Mouse (Mus musculus): Measurements from ENCODE around the gene Gcgr. TPM values are rescaled to one million over a fixed set of nuclear protein-coding genes. Genes with fewer than 3 reads are reported as not detected.

Gene Gcgr
- polyA plus RNA-seq, 1 experiment from 2014 or later: 3.5 TPM

- DNase-seq (ENCODE audit: low spot score): no peak
- TF ChIP-seq EP300 (optimal IDR thresholded peaks at IDR 0.05): no peak
- no peak for TF ChIP-seq CTCF (IDR thresholded peaks at IDR 0.05; ENCODE audit: low read depth)
- H3K27me3 ChIP-seq (ENCODE audit: control insufficient read depth, insufficient read depth, low read length): no peaks in the 10 kb centered on the region; the same call in 1 of the 2 replicates
- no peak overlapping the region for H3K4me2 ChIP-seq (replicated peaks; ENCODE audit: low read depth)
- no peaks in the 10 kb centered on the region for H3K9me3 ChIP-seq (ENCODE audit: control insufficient read depth, low read length)
- no peak overlapping the region for H3K4me3 ChIP-seq (ENCODE audit: low read depth, low read length)
- H3K9ac ChIP-seq (ENCODE audit: low read length): no peak overlapping the region
- H3K36me3 ChIP-seq (ENCODE audit: control insufficient read depth, insufficient read depth, low read length): no peaks in the 10 kb centered on the region
- no peak overlapping the region for H3K27ac ChIP-seq (replicated peaks)
- peaks cover 22% of the 10 kb centered on the region for H3K4me1 ChIP-seq (replicated peaks; ENCODE audit: control insufficient read depth, insufficient read depth)
- ATAC-seq (ENCODE audit: low FRiP score, low TSS enrichment): no peak
- WGBS: 78% methylated on average over 3 of the region's 3 CpGs
These were observed 4.6 kb downstream of the Gcgr start for GRCm38 (mm10) chr11:120535145-120535544.

GRCm38 (mm10) chr11:120535804-120536203 lies 5.3 kb downstream of the Gcgr start:
- Histone ChIP-seq H3K27me3 (ENCODE audit: control insufficient read depth, insufficient read depth, low read length) (no peaks in the 10 kb centered on the region; the same call in 1 of the 2 replicates), H3K27ac (replicated peaks) (no peak overlapping the region), H3K9ac (ENCODE audit: low read length) (no peak overlapping the region), H3K36me3 (ENCODE audit: control insufficient read depth, insufficient read depth, low read length) (no peaks in the 10 kb centered on the region), H3K4me1 (replicated peaks; ENCODE audit: control insufficient read depth, insufficient read depth) (peaks cover 18% of the 10 kb centered on the region), H3K4me2 (replicated peaks; ENCODE audit: low read depth) (no peak overlapping the region), H3K9me3 (ENCODE audit: control insufficient read depth, low read length) (no peaks in the 10 kb centered on the region), H3K4me3 (ENCODE audit: low read depth, low read length) (no peak overlapping the region)
- DNase-seq (ENCODE audit: low spot score) (no peak), ATAC-seq (ENCODE audit: low FRiP score, low TSS enrichment) (no peak)
- TF ChIP-seq EP300 (optimal IDR thresholded peaks at IDR 0.05) (no peak), CTCF (IDR thresholded peaks at IDR 0.05; ENCODE audit: low read depth) (no peak)
- WGBS: 67% methylated on average over 3 of the region's 3 CpGs

GRCm38 (mm10) chr11:120538485-120538884 lies 8.0 kb downstream of the Gcgr start:
- no peaks in the 10 kb centered on the region for H3K9me3 ChIP-seq (ENCODE audit: control insufficient read depth, low read length)
- no peak overlapping the region for H3K4me3 ChIP-seq (ENCODE audit: low read depth, low read length)
- H3K4me1 ChIP-seq (replicated peaks; ENCODE audit: control insufficient read depth, insufficient read depth): peaks cover 14% of the 10 kb centered on the region
- 22% methylated on average over 3 of the region's 3 CpGs for WGBS
- TF ChIP-seq CTCF (IDR thresholded peaks at IDR 0.05; ENCODE audit: low read depth) (no peak), EP300 (optimal IDR thresholded peaks at IDR 0.05) (no peak)
- ATAC-seq (ENCODE audit: low FRiP score, low TSS enrichment): peak; percentile 6; the same call in 1 of the 2 replicates
- H3K9ac ChIP-seq (ENCODE audit: low read length): no peak overlapping the region
- H3K4me2 ChIP-seq (replicated peaks; ENCODE audit: low read depth): no peak overlapping the region
- H3K27me3 ChIP-seq (ENCODE audit: control insufficient read depth, insufficient read depth, low read length): no peaks in the 10 kb centered on the region
- DNase-seq (ENCODE audit: low spot score): no peak
- no peaks in the 10 kb centered on the region; the same call in 1 of the 2 replicates for H3K36me3 ChIP-seq (ENCODE audit: control insufficient read depth, insufficient read depth, low read length)
- H3K27ac ChIP-seq (replicated peaks): peak overlapping the region; percentile 74

- H3K4me3 ChIP-seq (ENCODE audit: low read depth, low read length): no peak overlapping the region
- H3K9ac ChIP-seq (ENCODE audit: low read length): no peak overlapping the region
- no peak; the same call in 1 of the 2 replicates for ATAC-seq (ENCODE audit: low FRiP score, low TSS enrichment)
- TF ChIP-seq EP300 (optimal IDR thresholded peaks at IDR 0.05) (no peak), CTCF (IDR thresholded peaks at IDR 0.05; ENCODE audit: low read depth) (no peak)
- peaks cover 14% of the 10 kb centered on the region for H3K4me1 ChIP-seq (replicated peaks; ENCODE audit: control insufficient read depth, insufficient read depth)
- H3K36me3 ChIP-seq (ENCODE audit: control insufficient read depth, insufficient read depth, low read length): peaks cover 1% of the 10 kb centered on the region
- H3K27ac ChIP-seq (replicated peaks): peak overlapping the region; percentile 74
- H3K27me3 ChIP-seq (ENCODE audit: control insufficient read depth, insufficient read depth, low read length): no peaks in the 10 kb centered on the region
- DNase-seq (ENCODE audit: low spot score): no peak
- 43% methylated on average over 8 of the region's 8 CpGs for WGBS
- H3K9me3 ChIP-seq (ENCODE audit: control insufficient read depth, low read length): no peaks in the 10 kb centered on the region
- no peak overlapping the region for H3K4me2 ChIP-seq (replicated peaks; ENCODE audit: low read depth)
These were observed 8.4 kb downstream of the Gcgr start for GRCm38 (mm10) chr11:120538955-120539284.

- peak overlapping the region; percentile 74 for H3K27ac ChIP-seq (replicated peaks)
- ATAC-seq (ENCODE audit: low FRiP score, low TSS enrichment): peak; percentile 88
- H3K4me1 ChIP-seq (replicated peaks; ENCODE audit: control insufficient read depth, insufficient read depth): peaks cover 14% of the 10 kb centered on the region
- H3K9me3 ChIP-seq (ENCODE audit: control insufficient read depth, low read length): no peaks in the 10 kb centered on the region
- H3K4me2 ChIP-seq (replicated peaks; ENCODE audit: low read depth): no peak overlapping the region
- no peak overlapping the region for H3K9ac ChIP-seq (ENCODE audit: low read length)
- no peak overlapping the region for H3K4me3 ChIP-seq (ENCODE audit: low read depth, low read length)
- peaks cover 7% of the 10 kb centered on the region for H3K36me3 ChIP-seq (ENCODE audit: control insufficient read depth, insufficient read depth, low read length)
- H3K27me3 ChIP-seq (ENCODE audit: control insufficient read depth, insufficient read depth, low read length): no peaks in the 10 kb centered on the region
- 19% methylated on average over 10 of the region's 10 CpGs for WGBS
- no peak for TF ChIP-seq EP300 (optimal IDR thresholded peaks at IDR 0.05)
- TF ChIP-seq CTCF (IDR thresholded peaks at IDR 0.05; ENCODE audit: low read depth): no peak
- peak; percentile 88 for DNase-seq (ENCODE audit: low spot score)
These were observed 9.0 kb downstream of the Gcgr start for GRCm38 (mm10) chr11:120539285-120540014.

- no peaks in the 10 kb centered on the region for H3K9me3 ChIP-seq (ENCODE audit: control insufficient read depth, low read length)
- H3K4me2 ChIP-seq (replicated peaks; ENCODE audit: low read depth): no peak overlapping the region
- H3K27me3 ChIP-seq (ENCODE audit: control insufficient read depth, insufficient read depth, low read length): no peaks in the 10 kb centered on the region
- peak; percentile 67 for TF ChIP-seq CTCF (IDR thresholded peaks at IDR 0.05; ENCODE audit: low read depth)
- no peak for TF ChIP-seq EP300 (optimal IDR thresholded peaks at IDR 0.05)
- H3K27ac ChIP-seq (replicated peaks): no peak overlapping the region
- no peak overlapping the region for H3K9ac ChIP-seq (ENCODE audit: low read length)
- H3K4me1 ChIP-seq (replicated peaks; ENCODE audit: control insufficient read depth, insufficient read depth): peaks cover 14% of the 10 kb centered on the region
- H3K36me3 ChIP-seq (ENCODE audit: control insufficient read depth, insufficient read depth, low read length): peaks cover 8% of the 10 kb centered on the region
- ATAC-seq (ENCODE audit: low FRiP score, low TSS enrichment) (no peak), DNase-seq (ENCODE audit: low spot score) (no peak)
- no peak overlapping the region for H3K4me3 ChIP-seq (ENCODE audit: low read depth, low read length)
- WGBS: 36% methylated on average over 4 of the region's 4 CpGs
These were observed 11.4 kb downstream of the Gcgr start for GRCm38 (mm10) chr11:120541907-120542306.
